Mouse (Mus musculus): ENCODE measurements around the gene Rab8a. TPM values are rescaled to one million over a fixed set of nuclear protein-coding genes. Genes with fewer than 3 reads are reported as not detected.

The Rab8a gene
- polyA plus RNA-seq, 1 experiment = 49.0 TPM

DNA sequence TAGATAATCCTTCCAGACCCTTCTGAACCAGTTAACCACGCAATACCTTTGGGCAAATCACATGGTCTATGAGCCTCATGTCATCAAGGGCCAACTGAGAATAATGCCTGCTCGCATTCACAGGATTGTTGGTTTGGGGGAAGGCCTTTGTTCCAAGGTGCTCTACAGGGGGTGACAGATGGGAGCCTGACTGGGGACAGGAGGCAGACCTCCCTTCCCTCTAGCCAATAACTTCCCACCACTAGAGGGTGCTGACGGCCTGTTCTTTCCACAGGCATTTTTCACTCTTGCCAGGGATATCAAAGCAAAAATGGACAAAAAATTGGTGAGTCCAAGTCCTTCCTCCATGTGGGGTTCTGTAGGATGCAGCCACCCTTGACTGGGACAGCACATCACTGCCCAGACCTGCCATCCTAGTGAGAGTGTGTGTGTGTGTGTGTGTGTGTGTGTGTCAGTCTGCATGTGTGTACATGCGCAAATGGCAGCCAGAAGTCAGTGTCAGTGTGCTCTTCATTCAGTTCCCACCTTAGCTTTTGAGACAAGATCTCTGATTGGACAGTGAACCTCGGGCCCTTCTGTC is 16.4 kb downstream of the Rab8a start:
- peak; percentile 56 to 76 for DNase-seq (ENCODE audit: low read depth in 1 of 2, low spot score in 2 of 2)
- WGBS = 73% methylated on average over 5 of the region's 5 CpGs
- Histone ChIP-seq H3K27ac (ENCODE audit: insufficient read depth, low read length) (no peak overlapping the region), H3K4me3 (ENCODE audit: extremely low read depth, insufficient read depth, insufficient read length) (no peak overlapping the region), H3K36me3 (ENCODE audit: control insufficient read depth, insufficient read depth, low read length) (peaks cover 64% of the 10 kb centered on the region), H3K4me1 (ENCODE audit: control insufficient read depth, insufficient read depth, insufficient read length) (no peaks in the 10 kb centered on the region; the same call in 1 of the 2 replicates), H3K27me3 (ENCODE audit: control insufficient read depth, insufficient read depth, low read length) (no peaks in the 10 kb centered on the region)
- TF ChIP-seq CTCF (IDR thresholded peaks at IDR 0.05; ENCODE audit: extremely low read depth, insufficient read depth, insufficient read length, insufficient replicate concordance) = peak; percentile 74; the same call in 1 of the 2 replicates
- TF ChIP-seq POLR2A (IDR thresholded peaks at IDR 0.05; ENCODE audit: low read depth, low read length) = no peak

GRCm38 (mm10) chr8:72183554-72184202 is 22.7 kb downstream of the Rab8a start:
- Histone ChIP-seq H3K27ac (ENCODE audit: insufficient read depth, low read length) (peak overlapping the region; percentile 78), H3K27me3 (ENCODE audit: control insufficient read depth, insufficient read depth, low read length) (no peaks in the 10 kb centered on the region), H3K4me1 (ENCODE audit: control insufficient read depth, insufficient read depth, insufficient read length) (peaks cover 14% of the 10 kb centered on the region; the same call in 1 of the 2 replicates), H3K4me3 (ENCODE audit: extremely low read depth, insufficient read depth, insufficient read length) (no peak overlapping the region), H3K36me3 (ENCODE audit: control insufficient read depth, insufficient read depth, low read length) (peaks cover 21% of the 10 kb centered on the region)
- 29% methylated on average over 2 of the region's 2 CpGs for WGBS
- TF ChIP-seq POLR2A (IDR thresholded peaks at IDR 0.05; ENCODE audit: low read depth, low read length) = no peak
- no peak for TF ChIP-seq CTCF (IDR thresholded peaks at IDR 0.05; ENCODE audit: extremely low read depth, insufficient read depth, insufficient read length, insufficient replicate concordance)
- DNase-seq (ENCODE audit: low read depth in 1 of 2, low spot score in 2 of 2) = peak; percentile 58 to 69

- Histone ChIP-seq H3K27ac (ENCODE audit: insufficient read depth, low read length) (no peak overlapping the region), H3K4me3 (ENCODE audit: extremely low read depth, insufficient read depth, insufficient read length) (no peak overlapping the region), H3K27me3 (ENCODE audit: control insufficient read depth, insufficient read depth, low read length) (no peaks in the 10 kb centered on the region), H3K4me1 (ENCODE audit: control insufficient read depth, insufficient read depth, insufficient read length) (peaks cover 16% of the 10 kb centered on the region; the same call in 1 of the 2 replicates), H3K36me3 (ENCODE audit: control insufficient read depth, insufficient read depth, low read length) (no peaks in the 10 kb centered on the region)
- WGBS = 89% methylated on average over 2 of the region's 2 CpGs
- DNase-seq (ENCODE audit: low read depth in 1 of 2, low spot score in 2 of 2) = no peak
- TF ChIP-seq CTCF (IDR thresholded peaks at IDR 0.05; ENCODE audit: extremely low read depth, insufficient read depth, insufficient read length, insufficient replicate concordance) = no peak
- TF ChIP-seq POLR2A (IDR thresholded peaks at IDR 0.05; ENCODE audit: low read depth, low read length) = no peak
Measured at GRCm38 (mm10) chr8:72187793-72188331, 26.9 kb downstream of the Rab8a start.

- Histone ChIP-seq H3K4me3 (ENCODE audit: extremely low read depth, insufficient read depth, insufficient read length) (peak within 1 kb of the TSS; percentile 76), H3K4me1 (ENCODE audit: control insufficient read depth, insufficient read depth, insufficient read length) (peaks cover 6% of the 10 kb centered on the region; the same call in 1 of the 2 replicates), H3K27ac (ENCODE audit: insufficient read depth, low read length) (peak within 1 kb of the TSS; percentile 96), H3K36me3 (ENCODE audit: control insufficient read depth, insufficient read depth, low read length) (peaks cover 12% of the 10 kb centered on the region), H3K27me3 (ENCODE audit: control insufficient read depth, insufficient read depth, low read length) (no peaks in the 10 kb centered on the region)
- TF ChIP-seq CTCF (IDR thresholded peaks at IDR 0.05; ENCODE audit: extremely low read depth, insufficient read depth, insufficient read length, insufficient replicate concordance) (peak; percentile 52; the same call in 1 of the 2 replicates), POLR2A (IDR thresholded peaks at IDR 0.05; ENCODE audit: low read depth, low read length) (peak; percentile 80)
- peak; percentile 77 to 85 for DNase-seq (ENCODE audit: low read depth in 1 of 2, low spot score in 2 of 2)
- WGBS = 24% methylated on average over 12 of the region's 12 CpGs
Measured at GRCm38 (mm10) chr8:72189417-72190214, 28.6 kb downstream of the Rab8a start, which contains the start of gene Hsh2d. Gene Hsh2d (plus strand): TSS chr8:72189638.

DNA sequence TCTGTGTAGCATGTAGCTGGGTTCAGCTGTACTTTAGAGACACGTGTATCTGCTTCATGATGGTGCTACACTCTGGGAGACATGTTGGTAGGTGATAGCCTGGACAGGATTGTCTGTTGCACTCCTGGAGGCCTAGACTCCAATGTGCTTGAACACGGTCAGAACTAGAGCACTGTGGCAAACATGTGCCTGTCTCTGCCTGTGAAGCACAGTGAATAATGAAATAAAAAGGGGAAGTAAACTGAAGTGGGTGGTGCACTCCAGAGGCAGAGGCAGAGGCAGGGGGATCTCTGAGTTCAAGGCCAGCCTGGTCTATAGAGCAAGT is 29.2 kb downstream of the Rab8a start:
- Histone ChIP-seq H3K4me3 (ENCODE audit: extremely low read depth, insufficient read depth, insufficient read length) (peak overlapping the region; percentile 76), H3K36me3 (ENCODE audit: control insufficient read depth, insufficient read depth, low read length) (peaks cover 13% of the 10 kb centered on the region), H3K4me1 (ENCODE audit: control insufficient read depth, insufficient read depth, insufficient read length) (peaks cover 6% of the 10 kb centered on the region; the same call in 1 of the 2 replicates), H3K27me3 (ENCODE audit: control insufficient read depth, insufficient read depth, low read length) (no peaks in the 10 kb centered on the region), H3K27ac (ENCODE audit: insufficient read depth, low read length) (peak overlapping the region; percentile 96)
- WGBS = 4% methylated on average over 2 of the region's 2 CpGs
- DNase-seq (ENCODE audit: low read depth in 1 of 2, low spot score in 2 of 2) = peak in 1 of 2 experiments; percentile 49
- TF ChIP-seq CTCF (IDR thresholded peaks at IDR 0.05; ENCODE audit: extremely low read depth, insufficient read depth, insufficient read length, insufficient replicate concordance) (no peak), POLR2A (IDR thresholded peaks at IDR 0.05; ENCODE audit: low read depth, low read length) (no peak; the same call in 1 of the 2 replicates)

DNA sequence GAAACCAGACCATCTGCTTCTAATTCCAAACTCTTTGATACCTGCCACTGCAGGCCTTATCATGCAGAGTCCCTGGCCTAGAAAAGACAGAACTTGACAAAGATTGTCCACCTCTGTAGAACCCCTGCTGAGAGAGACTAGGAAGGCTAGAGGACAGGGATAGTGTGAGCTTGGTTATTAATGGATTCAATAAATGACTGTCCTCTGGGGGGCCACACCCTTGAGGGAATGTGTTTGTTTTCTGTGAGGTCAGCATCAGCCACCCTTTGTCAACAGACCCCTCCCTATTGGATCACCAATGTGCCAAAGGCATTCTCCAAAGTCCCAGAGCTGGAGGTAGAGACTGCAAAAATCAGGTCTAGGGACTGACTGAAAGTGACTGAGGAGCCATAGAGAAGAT is 31.1 kb downstream of the Rab8a start:
- H3K27ac ChIP-seq (ENCODE audit: insufficient read depth, low read length) = no peak overlapping the region
- H3K4me1 ChIP-seq (ENCODE audit: control insufficient read depth, insufficient read depth, insufficient read length) = peaks cover 6% of the 10 kb centered on the region; the same call in 1 of the 2 replicates
- no peak for TF ChIP-seq CTCF (IDR thresholded peaks at IDR 0.05; ENCODE audit: extremely low read depth, insufficient read depth, insufficient read length, insufficient replicate concordance)
- no peak for TF ChIP-seq POLR2A (IDR thresholded peaks at IDR 0.05; ENCODE audit: low read depth, low read length)
- DNase-seq (ENCODE audit: low read depth in 1 of 2, low spot score in 2 of 2) = no peak
- no peaks in the 10 kb centered on the region for H3K27me3 ChIP-seq (ENCODE audit: control insufficient read depth, insufficient read depth, low read length)
- H3K4me3 ChIP-seq (ENCODE audit: extremely low read depth, insufficient read depth, insufficient read length) = no peak overlapping the region
- peaks cover 19% of the 10 kb centered on the region for H3K36me3 ChIP-seq (ENCODE audit: control insufficient read depth, insufficient read depth, low read length)
